Mouse (Mus musculus) liver, embryonic 12.5 days (tissue): Measurements from ENCODE around the gene Gpkow. TPM values are rescaled to one million over a fixed set of nuclear protein-coding genes. Genes with fewer than 3 reads are reported as not detected.

Experiments
- polyA plus RNA-seq: library from polyadenylated mRNA; unstranded; fragments of >200 nt; fragmentation: Nextera tagmentation; extraction: Ambion mirVana; gene quantifications from 2 replicates; pipeline ENCODE4 v1.2.1, GENCODE M21; 2016

The Gpkow gene
- polyA plus RNA-seq, 1 experiment from 2014 or later = 18.9 TPM

Other genes with a start within 250 kb of the Gpkow start
- 0.14 TPM in 1 of 2 replicates, not detected in the other for gene Foxp3, start 123.5 kb upstream of the Gpkow start, polyA plus RNA-seq
- gene Ppp1r3f, start 122.8 kb upstream of the Gpkow start, polyA plus RNA-seq = 0.93 and 1.0 TPM in 2 replicates
- 26.1 and 26.2 TPM in 2 replicates for gene Ccdc22, start 91.6 kb upstream of the Gpkow start, polyA plus RNA-seq
- gene Cacna1f, start 90.0 kb upstream of the Gpkow start, polyA plus RNA-seq = 0.04 TPM in 2 replicates
- 0.41 and 0.76 TPM in 2 replicates for gene Syp, start 58.7 kb upstream of the Gpkow start, polyA plus RNA-seq
- gene Prickle3, start 39.9 kb upstream of the Gpkow start, polyA plus RNA-seq = 1.3 and 1.4 TPM in 2 replicates
- gene Plp2, start 25.7 kb upstream of the Gpkow start, polyA plus RNA-seq = 36.2 and 37.6 TPM in 2 replicates
- 0.04 TPM in 1 of 2 replicates, not detected in the other for gene Magix, start 15.9 kb upstream of the Gpkow start, polyA plus RNA-seq
- gene Wdr45, start 17.2 kb downstream of the Gpkow start, polyA plus RNA-seq = 14.6 and 15.6 TPM in 2 replicates
- gene Gm45208, start 25.1 kb downstream of the Gpkow start, polyA plus RNA-seq = not detected in 2 replicates
- gene Praf2, start 31.3 kb downstream of the Gpkow start, polyA plus RNA-seq = 13.0 and 13.4 TPM in 2 replicates
- gene Ccdc120, start 53.8 kb downstream of the Gpkow start, polyA plus RNA-seq = 2.6 and 3.2 TPM in 2 replicates
- 14.1 and 15.1 TPM in 2 replicates for gene Tfe3, start 65.4 kb downstream of the Gpkow start, polyA plus RNA-seq
- gene Gripap1, start 92.6 kb downstream of the Gpkow start, polyA plus RNA-seq = 36.8 and 39.1 TPM in 2 replicates
- gene Kcnd1, start 125.2 kb downstream of the Gpkow start, polyA plus RNA-seq = 0.37 and 0.38 TPM in 2 replicates
- 57.3 and 60.1 TPM in 2 replicates for gene Otud5, start 144.2 kb downstream of the Gpkow start, polyA plus RNA-seq
- gene Pim2, start 181.1 kb downstream of the Gpkow start, polyA plus RNA-seq = 5.0 and 5.2 TPM in 2 replicates
- gene Slc35a2, start 186.9 kb downstream of the Gpkow start, polyA plus RNA-seq = 19.7 and 23.1 TPM in 2 replicates
- 65.0 and 65.2 TPM in 2 replicates for gene Pqbp1, start 202.1 kb downstream of the Gpkow start, polyA plus RNA-seq
- 98.3 and 98.9 TPM in 2 replicates for gene Timm17b, start 202.2 kb downstream of the Gpkow start, polyA plus RNA-seq
- gene Gm10491, start 210.7 kb downstream of the Gpkow start, polyA plus RNA-seq = not detected in 2 replicates
- not detected in 2 replicates for gene Gm10490, start 212.4 kb downstream of the Gpkow start, polyA plus RNA-seq
- gene Pcsk1n, start 222.7 kb downstream of the Gpkow start, polyA plus RNA-seq = 0.26 and 0.33 TPM in 2 replicates
- gene Eras, start 231.5 kb downstream of the Gpkow start, polyA plus RNA-seq = 0.17 TPM in 1 of 2 replicates, not detected in the other